Mouse (Mus musculus): ENCODE data around the gene Cct7.

DNA sequence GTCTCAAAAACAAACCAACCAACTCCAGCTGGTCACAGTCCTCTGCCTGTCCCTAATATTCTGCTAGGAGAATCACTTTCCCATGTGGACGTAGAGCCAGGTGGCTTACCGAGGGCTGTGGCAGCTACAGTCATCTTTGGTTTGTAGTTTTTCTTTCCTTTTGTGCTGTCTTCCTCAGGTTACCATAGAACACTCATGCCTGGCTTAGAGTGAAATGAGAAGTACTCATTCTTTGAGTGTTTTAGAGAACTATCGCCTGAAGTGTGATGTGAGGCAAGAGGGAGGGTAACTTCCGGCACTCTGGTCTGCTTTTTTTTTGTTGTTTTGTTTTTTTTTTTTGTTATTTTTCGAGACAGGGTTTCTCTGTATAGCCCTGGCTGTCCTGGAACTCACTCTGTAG is 17.4 kb upstream of the Cct7 start:
- TF ChIP-seq POLR2A (IDR thresholded peaks at IDR 0.05; ENCODE audit: borderline replicate concordance, control insufficient read depth, low read depth, low read length): no peak
- no peak for TF ChIP-seq CTCF (IDR thresholded peaks at IDR 0.05; ENCODE audit: control insufficient read depth, insufficient read depth, low read length)
